In the genomic region with DNA sequence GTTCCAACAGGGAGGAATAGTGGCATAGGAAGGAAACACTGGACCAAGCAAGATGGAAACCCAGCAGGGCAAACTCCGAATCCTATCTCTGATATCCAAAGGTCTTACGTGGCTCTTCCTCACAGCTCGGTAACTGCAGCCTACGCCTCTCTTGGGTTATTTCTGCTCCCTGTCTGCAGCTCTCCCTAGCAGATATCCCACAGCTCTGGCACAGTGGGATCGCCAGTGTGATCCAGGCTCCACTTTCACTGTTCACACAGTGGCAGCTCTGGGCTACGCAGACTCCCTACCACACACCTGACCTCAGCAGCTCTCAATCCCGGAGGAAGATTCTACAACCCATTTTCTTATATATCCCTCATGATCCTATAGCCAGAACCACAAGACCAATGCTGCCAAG, we compare ENCODE assay signal across 24 mouse cellular contexts. TPM values are rescaled to one million over a fixed set of nuclear protein-coding genes. Genes with fewer than 3 reads are reported as not detected.
"Had no signal": no experiment of that assay in that cellular context is flagged by ENCODE, and none has a peak within 500 bp of the region (broad histone marks: within the 10 kb centered on the region; RNA-seq: fewer than 3 reads in every experiment).

No protein-coding gene starts in this region.

- H3K4me1 ChIP-seq: intestine, embryonic 15.5 days; limb, embryonic 12.5 days; limb, embryonic 15.5 days; midbrain, embryonic 12.5 days; midbrain, embryonic 15.5 days; neural tube, embryonic 12.5 days; neural tube, embryonic 15.5 days had no signal

- H3K9ac ChIP-seq: intestine, embryonic 15.5 days; limb, embryonic 12.5 days; limb, embryonic 15.5 days; liver, embryonic 14.5 days; liver, postnatal 0 days; lung, embryonic 14.5 days; midbrain, embryonic 12.5 days; midbrain, embryonic 15.5 days; neural tube, embryonic 12.5 days; neural tube, embryonic 15.5 days had no signal

- H3K27me3 ChIP-seq: intestine, embryonic 15.5 days; limb, embryonic 12.5 days; limb, embryonic 15.5 days; midbrain, embryonic 12.5 days; midbrain, embryonic 15.5 days; neural tube, embryonic 12.5 days; neural tube, embryonic 15.5 days had no signal

- H3K4me2 ChIP-seq: intestine, embryonic 15.5 days; limb, embryonic 12.5 days; limb, embryonic 15.5 days; liver, embryonic 11.5 days; lung, embryonic 14.5 days; midbrain, embryonic 12.5 days; midbrain, embryonic 15.5 days; neural tube, embryonic 12.5 days; neural tube, embryonic 15.5 days had no signal

- H3K9me3 ChIP-seq: intestine, embryonic 15.5 days; limb, embryonic 12.5 days; limb, embryonic 15.5 days; midbrain, embryonic 12.5 days; midbrain, embryonic 15.5 days; neural tube, embryonic 15.5 days had no signal

- H3K27ac ChIP-seq: intestine, embryonic 15.5 days; limb, embryonic 12.5 days; limb, embryonic 15.5 days; liver, embryonic 14.5 days; macrophage; midbrain, embryonic 12.5 days; midbrain, embryonic 15.5 days; neural tube, embryonic 12.5 days; neural tube, embryonic 15.5 days; stomach, postnatal 0 days had no signal

- DNase-seq: kidney, adult 11 months; kidney, adult 8-10 months; kidney, postnatal 14 days; kidney, postnatal 4 days; layer of hippocampus, adult 9-11 months; left cerebral cortex, postnatal 4 days; liver, postnatal 0 days; lung, embryonic 14.5 days; retina, postnatal 1 day; thymus, postnatal 36 days had no signal

- ATAC-seq: intestine, embryonic 15.5 days; liver, postnatal 0 days; lung, postnatal 0 days; midbrain, embryonic 15.5 days had no signal

- H3K4me3 ChIP-seq: intestine, embryonic 15.5 days; limb, embryonic 12.5 days; limb, embryonic 15.5 days; midbrain, embryonic 12.5 days; midbrain, embryonic 15.5 days; neural tube, embryonic 12.5 days; neural tube, embryonic 15.5 days had no signal

RNA-seq across cellular contexts. Expression of gene Fancd2os, which starts 13.6 kb away (rescaled TPM):
- total RNA-seq: megakaryocyte, adult 5-6 weeks had no signal
- polyA plus RNA-seq: intestine, embryonic 15.5 days; limb, embryonic 12.5 days; limb, embryonic 15.5 days; lung, postnatal 0 days; macrophage; midbrain, embryonic 12.5 days; neural tube, embryonic 15.5 days; stomach, postnatal 0 days; urinary bladder, adult 2 months had no signal
